Mouse (Mus musculus) small intestine, adult 10 weeks (tissue): Measurements from ENCODE around the gene Pisd. TPM values are rescaled to one million over a fixed set of nuclear protein-coding genes. Genes with fewer than 3 reads are reported as not detected.

Experiments
- polyA plus RNA-seq: library from polyadenylated mRNA; stranded (reverse); fragments of 350-450 nt; fragmentation: Illumina TruSeq; extraction: RNeasy Lipid Tissue Mini Kit (QIAGEN cat#74804); gene quantifications from one replicate; pipeline ENCODE4 v1.2.3, GENCODE M21; 2014; ENCODE audit warnings: low replicate concordance

Pisd gene
- polyA plus RNA-seq, result 22.1 TPM

DNA sequence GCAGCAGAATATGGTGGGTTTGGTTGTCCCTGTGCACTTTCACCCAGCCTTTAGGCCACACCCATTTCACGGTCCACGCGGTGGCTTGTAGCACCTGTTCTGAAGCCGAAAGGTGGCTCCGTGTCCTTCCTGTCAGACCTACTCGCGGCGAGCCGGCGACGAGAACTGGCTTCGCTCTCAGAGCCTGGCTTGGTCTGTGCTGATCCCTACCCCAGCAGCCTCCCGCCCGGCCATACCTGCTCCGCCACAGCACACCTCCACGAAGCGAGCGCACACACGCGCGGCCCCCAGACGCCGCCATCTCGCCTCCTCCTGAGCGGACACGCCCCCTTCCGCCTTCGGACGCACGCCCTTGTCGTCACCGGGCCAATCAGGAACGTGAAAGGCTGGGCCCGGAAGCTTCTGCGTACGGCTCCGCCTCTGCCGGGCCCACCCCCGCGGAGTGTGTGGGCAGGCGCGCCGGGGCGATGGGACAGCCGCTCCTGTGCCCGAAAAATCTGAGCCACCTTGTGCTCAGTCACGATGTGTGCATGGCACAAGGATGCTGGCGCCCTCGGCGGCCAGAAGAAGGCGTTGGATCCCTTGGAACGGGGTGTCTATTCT is at the start of gene Pisd:
Pisd (minus strand) TSS at position 334 of the 603 bp plus-strand sequence.

DNA sequence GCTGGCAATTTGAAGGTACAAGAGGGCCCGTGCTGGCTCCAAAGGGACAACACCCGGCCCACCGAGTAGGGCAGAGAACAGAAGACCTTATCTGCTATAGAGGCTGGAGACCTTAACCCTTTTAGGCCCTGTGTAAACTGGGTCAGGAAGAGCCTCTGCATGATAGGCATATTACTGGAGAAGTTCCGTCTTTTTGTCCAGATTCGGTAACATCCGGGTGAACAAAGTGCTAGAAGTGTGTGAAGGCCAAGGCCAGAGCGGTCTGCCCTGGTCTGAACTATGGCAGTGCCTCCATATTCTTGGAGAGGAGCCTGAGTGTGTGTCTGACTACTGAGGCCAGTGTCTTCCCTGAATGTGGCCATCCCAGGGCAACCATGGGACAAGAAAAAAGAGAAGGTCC is 41.6 kb upstream of the Pisd start, which contains the start of gene Gm20671:
Gm20671 (minus strand) TSS at position 101 of the 400 bp plus-strand sequence.

Other genes with a start within 250 kb of the Pisd start
- 192 TPM for gene Yes1, start 174.5 kb downstream of the Pisd start, polyA plus RNA-seq
- gene Gm20671, start 41.5 kb upstream of the Pisd start, polyA plus RNA-seq, result not detected
- 10.4 TPM for gene Prr14l, start 68.6 kb upstream of the Pisd start, polyA plus RNA-seq
- gene Depdc5, start 78.1 kb upstream of the Pisd start, polyA plus RNA-seq, result 22.4 TPM
- gene Ywhah, start 233.2 kb upstream of the Pisd start, polyA plus RNA-seq, result 430 TPM